Mouse (Mus musculus) lung, postnatal 0 days (tissue): ENCODE data around the gene Adcyap1r1.

ENCODE experiments used
- CTCF ChIP-seq: IDR thresholded peaks from 2 replicates; pipeline ENCODE4 v1.5.1; 2016; ENCODE audit warnings: antibody characterized with exemption, mild to moderate bottlenecking
- EP300 ChIP-seq: IDR thresholded peaks from 2 replicates; pipeline ENCODE4 v1.6.1; 2016; ENCODE audit warnings: antibody characterized with exemption, mild to moderate bottlenecking, control low read depth

DNA sequence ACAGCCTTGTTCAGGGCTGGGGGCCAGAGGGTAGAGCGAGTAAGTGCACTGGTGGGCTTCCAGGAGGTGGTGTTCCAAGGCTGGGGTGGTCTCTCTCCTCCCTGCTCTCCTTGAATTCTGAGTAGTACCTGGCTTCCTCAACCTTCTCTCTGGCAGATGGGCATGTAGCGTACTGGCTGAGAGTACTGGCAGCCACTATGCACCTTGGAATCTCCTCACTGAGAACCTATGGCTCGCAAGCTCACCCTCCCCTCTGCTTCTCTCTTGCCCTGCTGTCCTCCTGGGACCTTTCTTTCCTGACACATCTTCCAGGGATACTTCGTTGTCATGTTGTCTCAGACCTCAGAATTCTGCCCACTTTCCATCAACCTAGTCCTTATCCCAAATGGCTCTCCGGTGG lies 3.9 kb downstream of the Adcyap1r1 start:
- TF ChIP-seq CTCF, result no peak
- no peak for TF ChIP-seq EP300
